Mouse (Mus musculus): Measurements from ENCODE around the gene Med19. TPM values are rescaled to one million over a fixed set of nuclear protein-coding genes. Genes with fewer than 3 reads are reported as not detected.
"Not testable (repeated sequence)": the region's sequence is repeated elsewhere in the genome, so short reads cannot be mapped to it uniquely, and the experiment has no call there.

The Med19 gene
- polyA plus RNA-seq, 1 experiment from 2014 or later: 26.6 TPM

DNA sequence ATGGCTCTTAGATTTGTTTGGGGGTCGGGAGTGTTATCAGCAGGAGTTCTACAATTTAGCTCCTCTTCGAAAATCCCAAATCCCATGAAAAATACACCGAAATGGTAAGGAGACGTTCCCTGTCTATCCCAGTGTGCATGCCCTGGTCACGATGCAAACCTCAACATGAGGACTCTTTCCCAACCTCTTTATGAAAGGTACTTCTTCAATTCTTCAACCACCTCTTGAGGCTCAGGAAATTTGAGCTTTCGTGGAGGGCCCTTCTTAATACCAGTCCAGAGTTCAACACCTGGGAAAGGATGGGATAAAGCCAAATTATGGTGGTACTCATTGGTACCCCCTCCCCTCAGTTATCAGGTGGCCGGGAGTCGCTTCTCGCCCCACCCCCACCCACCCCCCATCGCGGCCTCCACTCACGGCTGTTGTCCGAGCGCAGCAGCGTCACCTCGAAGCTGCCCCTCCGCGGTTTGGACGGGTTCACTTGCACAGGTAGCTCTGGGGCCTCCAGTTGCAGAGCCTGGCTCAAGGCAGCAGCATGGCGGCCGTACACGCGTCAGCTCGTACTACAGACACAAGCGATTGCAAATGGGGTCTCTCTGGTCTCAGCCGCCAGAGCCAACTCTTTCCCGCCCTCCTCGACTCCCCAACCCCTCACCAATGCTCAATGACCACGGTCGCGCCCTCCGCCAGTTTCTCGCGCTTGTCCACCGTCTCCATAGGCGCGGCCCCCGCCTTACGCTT is 8.2 kb upstream of the Med19 start:
- no peaks in the 10 kb centered on the region for H3K27me3 ChIP-seq (ENCODE audit: control insufficient read depth, insufficient read depth, low read length)
- peaks cover 6 to 12% of the 10 kb centered on the region in 2 experiments for H3K4me1 ChIP-seq (ENCODE audit: control insufficient read depth in 2 of 2, insufficient read depth in 2 of 2, low read length in 2 of 2)
- peak overlapping the region; percentile 98 to 99 for H3K4me3 ChIP-seq (ENCODE audit: control insufficient read depth in 1 of 2, insufficient read depth in 1 of 2, low read depth in 1 of 2, low read length in 2 of 2)
- H3K4me2 ChIP-seq (ENCODE audit: low read length): peak overlapping the region; percentile 81
- H3K27ac ChIP-seq (replicated peaks in 1 of 2; ENCODE audit: control insufficient read depth in 1 of 2, insufficient read depth in 1 of 2, low read depth in 2 of 2, low read length in 2 of 2): peak overlapping the region; percentile 91 to 95
- peak; percentile 63 for ATAC-seq (ENCODE audit: insufficient number of reproducible peaks, insufficient read depth, low FRiP score, low read depth)
- no peaks in the 10 kb centered on the region for H3K9me3 ChIP-seq (ENCODE audit: control insufficient read depth, low read length)
- peaks cover 42% of the 10 kb centered on the region for H3K36me3 ChIP-seq (ENCODE audit: control insufficient read depth, insufficient read depth, low read length)
- H3K9ac ChIP-seq (ENCODE audit: low read length): peak overlapping the region; percentile 97
- 3% methylated on average over 39 of the region's 39 CpGs for WGBS

DNA sequence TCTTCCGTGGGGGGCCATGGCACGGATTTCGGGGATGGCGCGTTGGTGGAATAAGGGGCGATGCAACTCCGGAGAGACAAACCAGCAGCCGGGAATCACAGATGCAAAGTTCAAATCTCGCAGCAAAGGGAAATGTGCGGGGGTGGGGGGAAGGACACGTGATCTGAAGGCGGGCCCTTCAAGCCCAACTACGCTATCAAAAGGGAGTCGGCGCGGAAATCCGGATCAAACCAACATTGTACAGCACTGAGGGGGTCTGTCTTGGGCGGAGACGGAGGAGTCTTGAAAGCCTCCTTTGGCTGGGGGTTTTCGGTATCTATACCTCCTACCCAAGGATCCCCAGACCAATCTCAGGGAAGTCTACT is 7.7 kb upstream of the Med19 start, which contains the start of gene Selenoh:
Gene Selenoh, minus strand, starts transcription at position 202 of the 365 bp plus-strand sequence.
- Histone ChIP-seq H3K9ac (ENCODE audit: low read length) (peak within 1 kb of the TSS; percentile 97), H3K4me2 (ENCODE audit: low read length) (peak within 1 kb of the TSS; percentile 81), H3K4me1 (ENCODE audit: control insufficient read depth in 2 of 2, insufficient read depth in 2 of 2, low read length in 2 of 2) (peaks cover 6 to 12% of the 10 kb centered on the region in 2 experiments), H3K9me3 (ENCODE audit: control insufficient read depth, low read length) (no peaks in the 10 kb centered on the region), H3K27ac (replicated peaks in 1 of 2; ENCODE audit: control insufficient read depth in 1 of 2, insufficient read depth in 1 of 2, low read depth in 2 of 2, low read length in 2 of 2) (peak within 1 kb of the TSS; percentile 91 to 95), H3K36me3 (ENCODE audit: control insufficient read depth, insufficient read depth, low read length) (peaks cover 48% of the 10 kb centered on the region), H3K4me3 (ENCODE audit: control insufficient read depth in 1 of 2, insufficient read depth in 1 of 2, low read depth in 1 of 2, low read length in 2 of 2) (peak within 1 kb of the TSS; percentile 98 to 99), H3K27me3 (ENCODE audit: control insufficient read depth, insufficient read depth, low read length) (no peaks in the 10 kb centered on the region)
- peak; percentile 84 for ATAC-seq (ENCODE audit: insufficient number of reproducible peaks, insufficient read depth, low FRiP score, low read depth)
- under 1% methylated on average over 20 of the region's 20 CpGs for WGBS

DNA sequence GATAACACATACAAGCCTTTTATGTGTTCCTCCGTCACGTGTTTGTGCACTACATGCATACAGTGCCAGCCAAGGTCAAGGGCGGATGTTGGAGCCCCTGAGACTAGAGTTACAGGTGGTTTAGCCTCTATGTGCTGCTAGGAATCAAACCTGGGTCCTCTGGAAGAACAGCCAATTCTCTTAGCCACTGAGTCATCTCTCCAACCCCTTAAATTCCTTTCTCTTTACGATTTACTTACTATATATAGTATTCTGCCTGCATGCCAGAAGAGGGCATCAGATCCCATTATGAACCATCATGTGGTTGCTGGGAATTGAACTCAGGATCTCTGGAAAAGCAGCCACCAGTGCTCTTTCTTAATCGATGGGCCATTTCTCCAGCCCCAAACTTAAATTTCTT is 6.7 kb upstream of the Med19 start:
- H3K9ac ChIP-seq (ENCODE audit: low read length); H3K4me3 ChIP-seq (ENCODE audit: control insufficient read depth in 1 of 2, insufficient read depth in 1 of 2, low read depth in 1 of 2, low read length in 2 of 2); H3K9me3 ChIP-seq (ENCODE audit: control insufficient read depth, low read length); ATAC-seq (ENCODE audit: insufficient number of reproducible peaks, insufficient read depth, low FRiP score, low read depth); H3K27me3 ChIP-seq (ENCODE audit: control insufficient read depth, insufficient read depth, low read length): not testable (repeated sequence)
- Histone ChIP-seq H3K4me1 (ENCODE audit: control insufficient read depth in 2 of 2, insufficient read depth in 2 of 2, low read length in 2 of 2) (peaks cover 3 to 18% of the 10 kb centered on the region in 2 experiments), H3K36me3 (ENCODE audit: control insufficient read depth, insufficient read depth, low read length) (peaks cover 57% of the 10 kb centered on the region), H3K4me2 (ENCODE audit: low read length) (0 out of 2 replicates have a peak overlapping the region, but pooled peaks have one; percentile 81), H3K27ac (replicated peaks in 1 of 2; ENCODE audit: control insufficient read depth in 1 of 2, insufficient read depth in 1 of 2, low read depth in 2 of 2, low read length in 2 of 2) (peak overlapping the region in 1 of 2 experiments; percentile 91; a peak in 1 of 4 replicates)
- WGBS: 57% methylated on average over 4 of the region's 5 CpGs

DNA sequence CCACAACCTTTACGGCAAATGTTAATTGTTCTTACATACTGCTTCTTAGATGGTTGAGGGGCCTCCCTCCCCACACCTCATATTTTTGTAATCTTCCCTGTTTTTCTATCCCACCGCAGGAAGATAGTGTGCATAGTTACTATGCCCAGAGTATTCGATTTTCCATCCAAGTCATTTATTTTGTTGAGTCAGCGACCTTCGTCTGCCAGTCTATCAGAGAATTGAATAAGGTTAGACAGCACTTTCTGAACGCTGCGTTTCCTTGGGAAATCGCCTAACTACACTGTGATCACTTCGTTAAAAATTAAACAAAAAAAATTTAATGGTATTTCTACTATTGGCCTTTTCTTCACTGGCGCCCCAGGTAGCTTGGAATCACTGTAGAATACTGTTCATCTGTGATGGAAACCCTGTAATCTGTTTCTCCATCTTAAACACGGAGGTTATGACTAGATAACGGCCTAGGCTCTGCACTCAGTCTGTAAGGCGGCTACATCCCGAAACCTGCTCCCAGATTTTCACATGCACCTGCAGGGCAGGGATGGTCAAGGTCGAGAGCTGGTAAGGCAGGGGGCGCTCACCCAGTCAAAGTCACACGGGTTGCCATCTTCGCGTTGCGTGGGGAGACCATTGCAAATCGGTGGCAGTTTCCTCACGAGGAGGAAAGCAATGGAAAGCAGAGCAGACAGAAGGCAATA is 783 bp upstream of the Med19 start:
- Histone ChIP-seq H3K4me2 (ENCODE audit: low read length) (peak overlapping the region; percentile 79), H3K27ac (replicated peaks in 1 of 2; ENCODE audit: control insufficient read depth in 1 of 2, insufficient read depth in 1 of 2, low read depth in 2 of 2, low read length in 2 of 2) (peak overlapping the region; percentile 75 to 81), H3K9ac (ENCODE audit: low read length) (peak overlapping the region; percentile 82), H3K4me3 (ENCODE audit: control insufficient read depth in 1 of 2, insufficient read depth in 1 of 2, low read depth in 1 of 2, low read length in 2 of 2) (peak overlapping the region; percentile 69 to 81), H3K4me1 (ENCODE audit: control insufficient read depth in 2 of 2, insufficient read depth in 2 of 2, low read length in 2 of 2) (peaks cover 0 to 16% of the 10 kb centered on the region in 2 experiments; a peak in 2 of 4 replicates), H3K9me3 (ENCODE audit: control insufficient read depth, low read length) (no peaks in the 10 kb centered on the region), H3K27me3 (ENCODE audit: control insufficient read depth, insufficient read depth, low read length) (no peaks in the 10 kb centered on the region), H3K36me3 (ENCODE audit: control insufficient read depth, insufficient read depth, low read length) (peaks cover 53% of the 10 kb centered on the region)
- 8% methylated on average over 22 of the region's 22 CpGs for WGBS
- ATAC-seq (ENCODE audit: insufficient number of reproducible peaks, insufficient read depth, low FRiP score, low read depth): peak; percentile 45

DNA sequence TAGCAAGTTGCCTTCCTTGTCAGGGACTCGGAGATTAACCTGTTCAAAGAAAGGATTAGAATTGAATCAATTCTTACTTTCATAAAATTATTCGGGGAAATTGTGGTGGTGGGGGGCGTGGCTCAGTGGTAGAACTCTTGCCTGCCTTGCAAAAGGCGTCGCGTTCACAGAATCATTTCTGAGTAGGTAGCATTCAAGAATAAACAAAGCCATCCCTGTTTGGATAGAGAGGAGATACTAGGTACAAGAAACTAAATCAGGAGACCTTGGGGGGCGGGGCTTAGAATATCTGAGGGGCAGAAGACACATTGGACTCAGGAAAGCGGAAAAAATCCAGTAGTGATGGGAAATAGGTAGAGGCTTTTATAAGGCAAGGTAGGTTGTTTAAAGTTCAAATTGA is 814 bp downstream of the Med19 start, which contains the start of gene Tmx2:
Gene Tmx2, minus strand, starts transcription at position 125 of the 400 bp plus-strand sequence.
- H3K27ac ChIP-seq (replicated peaks in 1 of 2; ENCODE audit: control insufficient read depth in 1 of 2, insufficient read depth in 1 of 2, low read depth in 2 of 2, low read length in 2 of 2): peak within 1 kb of the TSS in 1 of 2 experiments; percentile 61; a peak in 2 of 4 replicates
- WGBS: 15% methylated on average over 8 of the region's 8 CpGs
- peaks cover 38% of the 10 kb centered on the region for H3K36me3 ChIP-seq (ENCODE audit: control insufficient read depth, insufficient read depth, low read length)
- no peak for ATAC-seq (ENCODE audit: insufficient number of reproducible peaks, insufficient read depth, low FRiP score, low read depth)
- no peaks in the 10 kb centered on the region for H3K9me3 ChIP-seq (ENCODE audit: control insufficient read depth, low read length)
- H3K4me1 ChIP-seq (ENCODE audit: control insufficient read depth in 2 of 2, insufficient read depth in 2 of 2, low read length in 2 of 2): peaks cover 0 to 20% of the 10 kb centered on the region in 2 experiments; a peak in 2 of 4 replicates
- peak within 1 kb of the TSS; percentile 85 for H3K4me2 ChIP-seq (ENCODE audit: low read length)
- H3K27me3 ChIP-seq (ENCODE audit: control insufficient read depth, insufficient read depth, low read length): no peaks in the 10 kb centered on the region
- peak within 1 kb of the TSS; percentile 81 to 88 for H3K4me3 ChIP-seq (ENCODE audit: control insufficient read depth in 1 of 2, insufficient read depth in 1 of 2, low read depth in 1 of 2, low read length in 2 of 2)
- peak within 1 kb of the TSS; percentile 87 for H3K9ac ChIP-seq (ENCODE audit: low read length)

DNA sequence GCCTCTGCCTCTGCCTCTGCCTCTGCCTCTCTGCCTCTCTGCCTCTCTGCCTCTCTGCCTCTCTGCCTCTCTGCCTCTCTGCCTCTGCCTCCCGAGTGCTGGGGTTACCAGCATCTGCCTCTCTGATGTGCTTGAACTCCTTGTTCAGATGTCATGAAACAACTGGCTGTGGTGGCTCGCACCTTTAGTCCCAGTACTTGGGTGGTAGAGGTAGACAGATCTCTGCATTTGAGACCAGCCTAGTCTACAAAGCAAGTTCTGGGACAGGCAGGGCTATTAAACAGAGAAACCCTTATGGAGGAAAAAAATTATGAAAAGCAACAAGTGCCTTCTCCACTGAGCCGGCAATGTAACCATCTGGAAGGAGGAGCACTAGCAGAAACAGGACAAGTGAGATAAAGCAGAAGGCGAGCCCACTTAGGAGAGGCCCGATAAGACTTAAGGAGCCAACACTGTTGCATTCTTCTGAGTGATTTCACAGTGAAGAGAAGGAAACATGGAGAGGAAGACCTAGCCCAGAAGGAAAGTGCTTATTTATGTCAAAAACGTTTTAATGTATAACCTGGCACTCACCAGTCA is 4.5 kb downstream of the Med19 start:
- H3K4me2 ChIP-seq (ENCODE audit: low read length): no peak overlapping the region

DNA sequence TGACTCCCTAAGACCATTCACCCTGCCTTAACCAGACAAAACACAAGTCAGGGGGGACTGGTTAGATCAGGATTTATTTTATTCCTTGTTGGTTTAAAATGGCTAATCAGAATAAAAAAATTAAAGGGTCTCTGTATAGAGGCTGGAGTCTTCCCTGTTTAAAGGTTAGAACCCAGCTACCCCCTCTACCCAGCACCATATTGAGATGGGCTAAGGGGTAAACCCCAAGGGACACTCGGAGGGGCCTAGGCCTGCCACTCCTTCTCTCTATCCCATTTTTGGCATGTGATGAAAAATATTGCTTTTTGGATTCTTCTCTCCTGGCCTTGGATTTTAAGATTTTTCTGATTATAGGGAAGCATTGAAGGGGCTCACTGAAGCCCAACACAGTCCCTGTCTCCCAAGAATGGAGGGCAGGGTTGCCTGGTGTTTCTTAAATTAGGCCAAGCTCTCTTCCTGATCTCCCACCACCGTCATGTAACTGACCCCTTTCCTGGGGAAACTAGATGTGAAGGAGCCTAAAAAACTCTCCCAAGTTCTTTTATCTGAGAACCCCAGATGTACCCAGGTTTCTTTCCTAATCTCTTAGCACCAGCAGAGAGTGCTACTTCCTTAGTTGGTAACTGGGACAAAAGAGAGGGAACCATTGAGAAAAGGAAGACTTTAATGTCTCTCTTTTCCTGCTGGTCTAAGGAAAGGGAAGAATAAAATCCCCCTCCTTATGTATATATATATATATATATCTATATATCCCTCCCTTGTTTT is 10.1 kb downstream of the Med19 start:
- Histone ChIP-seq H3K4me3 (ENCODE audit: control insufficient read depth in 1 of 2, insufficient read depth in 1 of 2, low read depth in 1 of 2, low read length in 2 of 2) (no peak overlapping the region), H3K4me1 (ENCODE audit: control insufficient read depth in 2 of 2, insufficient read depth in 2 of 2, low read length in 2 of 2) (no peaks in the 10 kb centered on the region), H3K9me3 (ENCODE audit: control insufficient read depth, low read length) (0 out of 2 replicates have a peak, but pooled peaks cover 3% of the 10 kb centered on the region), H3K9ac (ENCODE audit: low read length) (no peak overlapping the region), H3K27me3 (ENCODE audit: control insufficient read depth, insufficient read depth, low read length) (no peaks in the 10 kb centered on the region), H3K27ac (replicated peaks in 1 of 2; ENCODE audit: control insufficient read depth in 1 of 2, insufficient read depth in 1 of 2, low read depth in 2 of 2, low read length in 2 of 2) (no peak overlapping the region), H3K4me2 (ENCODE audit: low read length) (no peak overlapping the region), H3K36me3 (ENCODE audit: control insufficient read depth, insufficient read depth, low read length) (peaks cover 84% of the 10 kb centered on the region)
- no peak for ATAC-seq (ENCODE audit: insufficient number of reproducible peaks, insufficient read depth, low FRiP score, low read depth)
- WGBS: 56% methylated on average over 2 of the region's 2 CpGs

More for the DNA sequence above, 4.5 kb downstream of the Med19 start:
- ATAC-seq (ENCODE audit: insufficient number of reproducible peaks, insufficient read depth, low FRiP score, low read depth): no peak
- no peak overlapping the region for H3K9ac ChIP-seq (ENCODE audit: low read length)
- H3K27me3 ChIP-seq (ENCODE audit: control insufficient read depth, insufficient read depth, low read length): no peaks in the 10 kb centered on the region
- WGBS: 20% methylated on average over 6 of the region's 6 CpGs
- 0 out of 2 replicates have a peak, but pooled peaks cover 3% of the 10 kb centered on the region for H3K9me3 ChIP-seq (ENCODE audit: control insufficient read depth, low read length)
- H3K36me3 ChIP-seq (ENCODE audit: control insufficient read depth, insufficient read depth, low read length): peaks cover 39% of the 10 kb centered on the region
- H3K4me3 ChIP-seq (ENCODE audit: control insufficient read depth in 1 of 2, insufficient read depth in 1 of 2, low read depth in 1 of 2, low read length in 2 of 2): no peak overlapping the region
- peak overlapping the region in 1 of 2 experiments; percentile 33; a peak in 1 of 4 replicates for H3K27ac ChIP-seq (replicated peaks in 1 of 2; ENCODE audit: control insufficient read depth in 1 of 2, insufficient read depth in 1 of 2, low read depth in 2 of 2, low read length in 2 of 2)
- H3K4me1 ChIP-seq (ENCODE audit: control insufficient read depth in 2 of 2, insufficient read depth in 2 of 2, low read length in 2 of 2): peaks cover 0 to 7% of the 10 kb centered on the region in 2 experiments; a peak in 1 of 4 replicates

Data from heart, embryonic 14.5 days (tissue).